Mouse (Mus musculus) layer of hippocampus, postnatal 14 days (tissue): ENCODE results near the gene Cyp4a12a. TPM values are rescaled to one million over a fixed set of nuclear protein-coding genes. Genes with fewer than 3 reads are reported as not detected.
"Not testable (repeated sequence)": the region's sequence is repeated elsewhere in the genome, so short reads cannot be mapped to it uniquely, and the experiment has no call there.

Experiments used
- DNase-seq, 2 experiments: peaks; one replicate each; pipeline ENCODE4 v3.0.0; 2021 to 2022; ENCODE audit warnings: low spot score in 2 of 2, mixed read lengths in 1 of 2
- long read RNA-seq, 2 experiments: library from polyadenylated mRNA; stranded (forward); transcript quantifications; one replicate each; pipeline ENCODE4 v2.0.0; 2021
- total RNA-seq, 2 experiments: library from RNA; stranded (reverse); gene quantifications; 2 replicates each; pipeline ENCODE4 v1.2.3; 2021

The Cyp4a12a gene
- not detected for total RNA-seq
- long read RNA-seq, experiment 1 = 0 reads
- long read RNA-seq, experiment 2 = 0 reads

- DNase-seq = not testable (repeated sequence)
These were observed at the start of gene Cyp4a12a for GRCm38 (mm10) chr4:115298746-115299145. TSS of gene Cyp4a12a (plus strand) at chr4:115299046.

- not testable (repeated sequence) for DNase-seq
These were observed 33.9 kb upstream of the Cyp4a12a start for GRCm38 (mm10) chr4:115264687-115265569.

- not testable (repeated sequence) for DNase-seq
These were observed 20.4 kb upstream of the Cyp4a12a start for GRCm38 (mm10) chr4:115278215-115278982.

GRCm38 (mm10) chr4:115280342-115280741 lies 18.5 kb upstream of the Cyp4a12a start:
- DNase-seq = no peak

- not testable (repeated sequence) for DNase-seq
These were observed 18.1 kb upstream of the Cyp4a12a start for GRCm38 (mm10) chr4:115280779-115281178.

- not testable (repeated sequence) for DNase-seq
These were observed 17.5 kb upstream of the Cyp4a12a start for GRCm38 (mm10) chr4:115281231-115281767.

- not testable (repeated sequence) for DNase-seq
These were observed 26.9 kb downstream of the Cyp4a12a start for GRCm38 (mm10) chr4:115325722-115326121.

- DNase-seq = not testable (repeated sequence)
These were observed 66.8 kb downstream of the Cyp4a12a start for GRCm38 (mm10) chr4:115365624-115366023.

GRCm38 (mm10) chr4:115368067-115368466 lies 69.2 kb downstream of the Cyp4a12a start:
- DNase-seq = not testable (repeated sequence)

Other genes starting within 250 kb of the Cyp4a12a start
- 1 to 10 TPM; 2.3 to 2.4 TPM for gene Tal1, start 242.6 kb upstream of the Cyp4a12a start, total RNA-seq
- under 1 TPM in 1 of 2 experiments, not detected in 1; 0.78 TPM for gene Pdzk1ip1, start 210.3 kb upstream of the Cyp4a12a start, total RNA-seq
- gene Cyp4x1, start 164.8 kb upstream of the Cyp4a12a start, total RNA-seq = 1 to 10 TPM; 8.5 to 9.7 TPM
- gene Cyp4a29, start 57.0 kb upstream of the Cyp4a12a start, total RNA-seq = not detected
- gene Cyp4a12b, start 112.6 kb downstream of the Cyp4a12a start, total RNA-seq = not detected
- not detected for gene Cyp4a30b, start 153.6 kb downstream of the Cyp4a12a start, total RNA-seq
- not detected for gene Cyp4a14, start 197.1 kb downstream of the Cyp4a12a start, total RNA-seq
- not detected for gene Cyp4a10, start 219.2 kb downstream of the Cyp4a12a start, total RNA-seq